Mouse (Mus musculus): ENCODE results near the gene Tlx1.

Tlx1 gene

GRCm38 (mm10) chr19:45158201-45158600 is 7.7 kb downstream of the Tlx1 start:
- DNase-seq (ENCODE audit: low read depth, low spot score): no peak

- no peak for DNase-seq (ENCODE audit: low read depth, low spot score)
Measured at GRCm38 (mm10) chr19:45158896-45159295, 8.4 kb downstream of the Tlx1 start.

GRCm38 (mm10) chr19:45159491-45159890 is 9.0 kb downstream of the Tlx1 start:
- no peak for DNase-seq (ENCODE audit: low read depth, low spot score)

GRCm38 (mm10) chr19:45159991-45160390 is 9.5 kb downstream of the Tlx1 start:
- no peak for DNase-seq (ENCODE audit: low read depth, low spot score)

GRCm38 (mm10) chr19:45160523-45160922 is 10.0 kb downstream of the Tlx1 start:
- DNase-seq (ENCODE audit: low read depth, low spot score): no peak

GRCm38 (mm10) chr19:45161093-45161492 is 10.6 kb downstream of the Tlx1 start:
- peak; percentile 42 for DNase-seq (ENCODE audit: low read depth, low spot score)

GRCm38 (mm10) chr19:45162181-45162580 is 11.7 kb downstream of the Tlx1 start:
- DNase-seq (ENCODE audit: low read depth, low spot score): no peak

- no peak for DNase-seq (ENCODE audit: low read depth, low spot score)
Measured at GRCm38 (mm10) chr19:45162871-45163270, 12.4 kb downstream of the Tlx1 start.

GRCm38 (mm10) chr19:45170451-45170850 is 20.0 kb downstream of the Tlx1 start:
- DNase-seq (ENCODE audit: low read depth, low spot score): no peak

GRCm38 (mm10) chr19:45174803-45175202 is 24.3 kb downstream of the Tlx1 start:
- no peak for DNase-seq (ENCODE audit: low read depth, low spot score)

GRCm38 (mm10) chr19:45176269-45176668 is 25.8 kb downstream of the Tlx1 start:
- no peak for DNase-seq (ENCODE audit: low read depth, low spot score)

GRCm38 (mm10) chr19:45177004-45177737 is 26.7 kb downstream of the Tlx1 start:
- DNase-seq (ENCODE audit: low read depth, low spot score): peak; percentile 51

GRCm38 (mm10) chr19:45179451-45179850 is 29.0 kb downstream of the Tlx1 start:
- DNase-seq (ENCODE audit: low read depth, low spot score): no peak

- DNase-seq (ENCODE audit: low read depth, low spot score): no peak
Measured at GRCm38 (mm10) chr19:45180447-45180846, 30.0 kb downstream of the Tlx1 start.

- DNase-seq (ENCODE audit: low read depth, low spot score): no peak
Measured at GRCm38 (mm10) chr19:45194651-45195050, 44.2 kb downstream of the Tlx1 start.

- no peak for DNase-seq (ENCODE audit: low read depth, low spot score)
Measured at GRCm38 (mm10) chr19:45196967-45197366, 46.5 kb downstream of the Tlx1 start.

GRCm38 (mm10) chr19:45205311-45206105 is 55.0 kb downstream of the Tlx1 start:
- no peak for DNase-seq (ENCODE audit: low read depth, low spot score)

Measured in retina, adult 2 months (tissue).